Mouse (Mus musculus) brain, embryonic 14.5 days (tissue): ENCODE data around the gene Fndc3b.

ENCODE experiments used
- CTCF ChIP-seq: fragments of 200-500 bp; IDR thresholded peaks from 2 replicates; pipeline ENCODE4 v1.5.1; 2012; ENCODE audit warnings: inconsistent platforms, mild to moderate bottlenecking, moderate library complexity, borderline replicate concordance; ENCODE audit not compliant: insufficient read depth, insufficient read length; ENCODE audit errors: extremely low read depth
- POLR2A ChIP-seq: fragments of 200-500 bp; IDR thresholded peaks from 2 replicates; pipeline ENCODE4 v1.6.1; 2012; ENCODE audit warnings: mild to moderate bottlenecking, inconsistent platforms, borderline replicate concordance; ENCODE audit not compliant: poor library complexity, insufficient read depth, insufficient read length, severe bottlenecking; ENCODE audit errors: extremely low read depth

- TF ChIP-seq CTCF = no peak
- TF ChIP-seq POLR2A = no peak
Observed at GRCm38 (mm10) chr3:27563047-27563624, 148.0 kb downstream of the Fndc3b start.
